Mouse (Mus musculus): ENCODE results near the gene Pycr1.
A peak's percentile ranks its signal among the peaks of the same experiment; 100 is the strongest.

DNA sequence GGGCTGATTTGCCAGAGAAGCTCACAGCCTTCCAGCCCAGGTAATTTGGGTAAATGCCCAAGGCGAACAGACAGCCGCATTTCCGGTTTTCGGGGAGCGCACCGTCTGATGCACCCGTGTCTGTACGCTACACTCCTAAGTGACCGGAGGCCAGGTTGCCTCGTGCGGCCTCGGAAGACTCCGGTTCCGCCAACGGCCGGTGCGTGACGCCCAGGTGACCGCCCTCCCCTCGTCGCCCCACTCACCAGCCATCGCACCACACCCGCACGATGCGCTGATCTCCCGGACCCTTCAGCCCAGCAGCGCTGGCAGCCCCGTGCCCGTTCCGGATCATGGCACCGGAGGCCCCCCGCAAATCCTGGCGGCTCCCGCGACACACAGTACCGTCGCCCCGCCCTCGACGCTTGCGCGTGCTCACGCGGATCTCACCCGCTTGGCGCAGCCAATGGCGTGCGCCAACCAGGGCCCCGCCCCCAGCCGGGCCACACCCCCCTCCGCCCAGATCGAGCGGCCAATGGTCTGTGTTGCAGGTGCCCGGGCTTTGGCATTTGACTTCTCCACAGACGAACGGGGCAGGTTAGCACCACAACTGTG, 26.0 kb downstream of the Pycr1 start, which contains the start of gene Pcyt2:
- TF ChIP-seq EP300 (IDR thresholded peaks at IDR 0.05; ENCODE audit: low read depth): peak; percentile 53; the same call in 1 of the 2 replicates
- TF ChIP-seq CTCF (IDR thresholded peaks at IDR 0.05; ENCODE audit: low read depth): no peak

Measured in heart, postnatal 0 days (tissue).